Mouse (Mus musculus) limb, embryonic 13.5 days (tissue): ENCODE data around the gene Gabarap. TPM values are rescaled to one million over a fixed set of nuclear protein-coding genes. Genes with fewer than 3 reads are reported as not detected.

Experiments used
- ATAC-seq: fragments of 200-750 bp; cut with Nextera tagmentation; 2 replicates; pipeline ENCODE4 v1.8.0; 2017; ENCODE audit warnings: low read depth, moderate number of reproducible peaks, moderate TSS enrichment; ENCODE audit not compliant: low FRiP score
- H3K27ac ChIP-seq: fragments of 300-500 bp; sonication (generic); 2 replicates; pipeline ENCODE4 v1.5.1; 2015; ENCODE audit warnings: inconsistent platforms, mild to moderate bottlenecking, moderate library complexity
- H3K27me3 ChIP-seq: fragments of 300-500 bp; sonication (generic); 2 replicates; pipeline ENCODE4 v1.6.1; 2015; ENCODE audit warnings: mild to moderate bottlenecking, inconsistent platforms
- H3K36me3 ChIP-seq: fragments of 300-500 bp; sonication (generic); 2 replicates; pipeline ENCODE4 v1.6.1; 2015; ENCODE audit warnings: inconsistent platforms, mild to moderate bottlenecking, moderate library complexity
- H3K4me1 ChIP-seq: fragments of 300-500 bp; sonication (generic); 2 replicates; pipeline ENCODE4 v1.6.1; 2015; ENCODE audit warnings: inconsistent platforms
- H3K4me2 ChIP-seq: fragments of 300-500 bp; sonication (generic); replicated peaks from 2 replicates; pipeline ENCODE4 v1.6.1; 2015; ENCODE audit warnings: inconsistent platforms, mild to moderate bottlenecking, moderate library complexity
- H3K4me3 ChIP-seq: fragments of 300-500 bp; sonication (generic); 2 replicates; pipeline ENCODE4 v1.5.1; 2015; ENCODE audit warnings: moderate library complexity, mild to moderate bottlenecking, inconsistent platforms
- H3K9ac ChIP-seq: fragments of 300-500 bp; sonication (generic); 2 replicates; pipeline ENCODE4 v1.6.1; 2015; ENCODE audit warnings: mild to moderate bottlenecking, inconsistent platforms
- H3K9me3 ChIP-seq: fragments of 300-500 bp; sonication (generic); 2 replicates; pipeline ENCODE4 v1.6.1; 2016; ENCODE audit warnings: inconsistent platforms
- WGBS: fragments of 180-500 bp; shearing (Covaris S2); methylation state at CpG from one replicate; pipeline ENCODE4 v1.1.7; 2015; 5-methylcytosine and 5-hydroxymethylcytosine counted together
- polyA plus RNA-seq: library from polyadenylated mRNA; unstranded; fragments of >200 nt; fragmentation: Nextera tagmentation; extraction: Ambion mirVana; gene quantifications from 2 replicates; pipeline ENCODE4 v1.2.1, GENCODE M21; 2015

Gabarap gene
- polyA plus RNA-seq, 1 experiment from 2014 or later: 506 TPM

DNA sequence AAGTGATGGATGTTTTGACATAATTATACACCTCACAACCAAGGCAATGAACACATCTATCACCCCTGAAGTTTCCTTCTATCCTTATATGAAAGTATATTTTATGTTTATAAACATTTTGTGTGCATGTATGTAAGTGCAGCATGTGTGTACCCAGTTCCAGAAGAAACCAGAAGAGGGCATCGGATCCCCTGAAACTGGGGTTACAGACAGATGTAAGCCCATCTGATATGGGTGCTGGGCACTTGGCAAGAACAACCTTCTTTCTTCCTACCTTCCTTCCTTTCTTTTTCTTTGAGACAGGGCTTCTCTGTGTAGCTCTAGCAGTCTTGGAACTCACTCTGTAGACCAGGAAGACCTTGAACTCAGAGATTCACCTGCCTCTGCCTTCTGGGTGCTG is 34.7 kb upstream of the Gabarap start:
- Histone ChIP-seq H3K9me3 (no peaks in the 10 kb centered on the region), H3K4me1 (no peaks in the 10 kb centered on the region), H3K9ac (no peak overlapping the region), H3K4me3 (no peak overlapping the region), H3K27ac (no peak overlapping the region), H3K36me3 (no peaks in the 10 kb centered on the region), H3K27me3 (peaks cover 27% of the 10 kb centered on the region), H3K4me2 (no peak overlapping the region)
- WGBS: 79% methylated on average over 1 of the region's 1 CpGs
- ATAC-seq: no peak

DNA sequence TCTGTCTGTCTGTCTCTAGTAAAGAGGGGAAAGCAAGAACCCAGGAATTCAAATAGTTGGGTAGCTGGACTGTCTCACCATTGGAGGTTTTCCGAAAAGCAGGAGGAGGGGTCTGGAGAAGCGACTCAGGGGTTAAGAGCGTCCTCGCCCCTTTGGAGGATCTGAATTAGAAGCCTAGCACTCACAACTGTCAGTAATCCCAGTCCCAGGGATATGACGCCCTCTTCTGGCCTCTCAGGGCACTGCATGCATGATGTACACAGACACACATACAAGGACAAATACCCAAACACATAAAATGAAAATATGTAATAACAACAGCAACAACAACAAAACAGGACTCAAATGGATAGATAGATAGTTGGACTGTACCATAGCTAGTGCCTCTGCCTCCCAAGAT is 30.3 kb upstream of the Gabarap start:
- Histone ChIP-seq H3K9ac (no peak overlapping the region), H3K4me1 (peaks cover 6% of the 10 kb centered on the region; the same call in 1 of the 2 replicates), H3K9me3 (no peaks in the 10 kb centered on the region), H3K4me2 (no peak overlapping the region), H3K36me3 (no peaks in the 10 kb centered on the region), H3K4me3 (no peak overlapping the region), H3K27ac (no peak overlapping the region), H3K27me3 (peaks cover 62% of the 10 kb centered on the region)
- no peak for ATAC-seq
- 30% methylated on average over 5 of the region's 5 CpGs for WGBS

DNA sequence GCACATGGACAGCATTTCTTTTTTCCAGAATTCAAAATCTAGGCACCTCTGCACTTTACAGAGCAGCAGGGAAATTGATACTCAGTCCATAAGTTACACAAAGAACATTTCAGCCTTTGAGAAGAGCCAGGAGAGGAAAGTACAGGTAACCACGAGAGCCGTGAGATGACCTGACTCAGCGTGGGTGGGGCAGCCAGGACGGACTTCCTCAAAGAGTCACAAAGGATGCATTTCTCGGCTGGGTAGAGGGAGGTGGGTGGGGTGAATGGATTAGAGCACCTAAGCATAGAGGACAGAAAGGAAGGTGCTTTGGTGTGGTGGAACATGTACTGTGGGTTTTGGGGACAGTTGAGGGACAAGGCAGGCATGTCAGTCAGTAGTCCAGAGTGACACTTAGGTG is 29.1 kb upstream of the Gabarap start:
- WGBS: 48% methylated on average over 5 of the region's 5 CpGs
- Histone ChIP-seq H3K36me3 (no peaks in the 10 kb centered on the region), H3K27me3 (peaks cover 75% of the 10 kb centered on the region), H3K27ac (no peak overlapping the region), H3K4me3 (0 out of 2 replicates have a peak overlapping the region, but pooled peaks have one; percentile 1), H3K4me2 (no peak overlapping the region), H3K9me3 (no peaks in the 10 kb centered on the region), H3K4me1 (peaks cover 18% of the 10 kb centered on the region), H3K9ac (no peak overlapping the region)
- ATAC-seq: no peak

DNA sequence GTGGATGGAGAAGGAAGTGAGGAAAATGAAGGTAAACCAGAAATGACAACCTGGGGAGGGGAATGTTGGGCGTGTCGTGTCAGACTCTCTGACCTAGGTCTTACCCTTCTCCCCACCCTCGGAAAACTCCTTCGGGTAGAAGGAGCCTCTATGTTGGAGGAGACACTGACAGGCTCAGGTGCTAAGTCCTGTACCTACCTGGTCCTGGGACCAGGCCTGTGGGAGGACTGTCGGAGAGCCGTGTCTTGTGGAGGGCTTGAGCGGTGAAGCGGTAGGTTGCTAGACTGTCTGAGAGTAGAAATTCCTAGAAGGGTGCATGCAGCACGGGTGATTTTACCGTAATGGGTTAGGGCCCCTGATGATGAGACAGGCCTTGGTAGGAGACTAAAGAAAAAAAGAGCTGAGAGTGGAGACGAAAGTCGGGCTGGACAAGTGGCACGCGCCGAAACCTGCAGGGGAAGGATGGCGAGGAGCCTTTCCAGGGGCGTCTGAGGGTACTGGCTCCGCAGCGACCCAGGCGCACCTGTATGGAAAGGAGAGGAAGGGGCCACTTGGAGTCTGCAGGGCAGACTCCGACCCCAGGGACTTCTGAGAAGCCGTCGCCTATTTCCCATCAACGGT is 26.2 kb upstream of the Gabarap start, which contains the start of gene Cldn7:
Gene Cldn7 (plus strand): TSS at position 130 of the 621 bp plus-strand sequence.
- Histone ChIP-seq H3K27me3 (peaks cover 88% of the 10 kb centered on the region), H3K36me3 (peaks cover 23% of the 10 kb centered on the region), H3K9ac (no peak within 1 kb of the TSS), H3K27ac (no peak within 1 kb of the TSS), H3K4me2 (peak within 1 kb of the TSS; percentile 71), H3K4me3 (peak within 1 kb of the TSS; percentile 46), H3K9me3 (no peaks in the 10 kb centered on the region), H3K4me1 (peaks cover 20% of the 10 kb centered on the region)
- 13% methylated on average over 24 of the region's 24 CpGs for WGBS
- ATAC-seq: no peak

DNA sequence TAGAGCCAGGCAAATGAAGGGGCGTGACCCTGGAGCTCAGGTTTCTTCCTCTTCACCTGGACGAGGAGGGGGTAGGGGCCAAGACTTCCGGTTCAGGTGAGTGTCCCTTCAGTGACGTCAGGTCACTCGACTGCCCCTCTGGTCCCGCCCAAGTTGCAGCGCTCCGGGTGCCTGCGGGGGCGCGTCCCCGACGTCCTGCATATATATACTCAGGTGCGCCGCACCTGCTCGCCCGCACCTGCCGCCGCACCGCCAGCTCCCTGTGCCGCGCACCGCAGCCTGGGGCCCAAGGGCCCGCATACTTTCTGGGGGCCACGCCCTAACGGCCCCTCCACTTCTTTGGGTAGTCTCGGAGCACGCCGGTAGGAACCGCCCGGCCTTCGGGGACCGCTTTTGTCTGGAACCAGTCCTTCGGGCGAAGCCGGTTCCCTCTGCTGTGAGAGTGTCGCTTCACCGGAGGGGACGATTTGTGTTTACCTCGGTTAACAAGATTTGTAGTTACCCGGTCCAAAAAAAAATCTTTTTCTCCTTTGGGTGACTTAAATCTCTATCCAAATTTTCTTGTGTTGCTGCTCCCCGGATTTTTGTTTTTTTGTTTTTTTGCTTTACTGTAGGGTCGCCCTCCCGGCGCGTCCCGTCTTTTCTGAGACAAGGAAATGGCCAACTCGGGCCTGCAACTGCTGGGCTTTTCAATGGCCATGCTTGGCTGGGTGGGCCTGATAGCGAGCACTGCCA is 25.5 kb upstream of the Gabarap start:
- Histone ChIP-seq H3K27ac (no peak overlapping the region), H3K4me3 (peak overlapping the region; percentile 46), H3K36me3 (peaks cover 30% of the 10 kb centered on the region), H3K4me1 (peaks cover 20% of the 10 kb centered on the region), H3K4me2 (peak overlapping the region; percentile 71), H3K9ac (no peak overlapping the region), H3K27me3 (peaks cover 84% of the 10 kb centered on the region), H3K9me3 (no peaks in the 10 kb centered on the region)
- WGBS: 2% methylated on average over 49 of the region's 49 CpGs
- ATAC-seq: no peak

DNA sequence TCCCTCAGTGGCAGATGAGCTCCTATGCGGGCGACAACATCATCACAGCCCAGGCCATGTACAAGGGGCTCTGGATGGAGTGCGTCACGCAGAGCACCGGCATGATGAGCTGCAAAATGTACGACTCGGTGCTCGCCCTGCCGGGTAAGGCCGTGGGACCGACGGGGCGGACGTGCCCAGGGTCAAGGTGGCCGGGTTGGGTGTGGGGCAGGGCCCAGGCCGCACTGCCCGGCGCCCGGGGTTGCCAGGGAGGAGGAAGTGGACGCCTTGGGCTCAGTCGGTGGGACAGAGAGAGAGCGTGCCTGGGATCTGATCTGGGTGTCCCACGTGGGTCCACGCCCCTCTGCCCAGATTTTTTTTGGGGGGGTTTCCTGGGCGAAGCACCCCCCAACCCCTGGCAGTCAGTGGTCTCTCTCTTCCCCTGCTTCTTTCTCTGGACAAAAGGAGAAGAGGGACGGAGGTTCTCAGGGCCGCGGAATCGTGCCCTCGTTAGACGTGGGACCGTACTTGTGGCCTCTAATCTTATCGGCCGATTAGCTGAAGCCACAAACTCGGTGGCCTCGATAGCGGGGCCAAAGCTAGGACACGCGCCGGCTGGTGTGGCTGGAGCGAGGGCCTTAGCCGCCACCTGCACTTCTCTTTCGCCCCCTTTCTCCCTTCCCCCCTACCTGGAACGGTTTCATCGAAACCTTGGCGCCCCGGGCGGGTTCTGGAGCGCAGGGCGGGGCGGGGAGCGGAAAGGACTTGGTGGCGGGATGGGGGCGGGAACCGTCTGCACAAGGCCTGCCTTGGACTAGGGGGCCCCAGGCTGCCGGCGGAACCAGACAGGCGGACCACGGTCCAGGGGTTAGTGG is 24.7 kb upstream of the Gabarap start:
- peak; percentile 51; the same call in 1 of the 2 replicates for ATAC-seq

DNA sequence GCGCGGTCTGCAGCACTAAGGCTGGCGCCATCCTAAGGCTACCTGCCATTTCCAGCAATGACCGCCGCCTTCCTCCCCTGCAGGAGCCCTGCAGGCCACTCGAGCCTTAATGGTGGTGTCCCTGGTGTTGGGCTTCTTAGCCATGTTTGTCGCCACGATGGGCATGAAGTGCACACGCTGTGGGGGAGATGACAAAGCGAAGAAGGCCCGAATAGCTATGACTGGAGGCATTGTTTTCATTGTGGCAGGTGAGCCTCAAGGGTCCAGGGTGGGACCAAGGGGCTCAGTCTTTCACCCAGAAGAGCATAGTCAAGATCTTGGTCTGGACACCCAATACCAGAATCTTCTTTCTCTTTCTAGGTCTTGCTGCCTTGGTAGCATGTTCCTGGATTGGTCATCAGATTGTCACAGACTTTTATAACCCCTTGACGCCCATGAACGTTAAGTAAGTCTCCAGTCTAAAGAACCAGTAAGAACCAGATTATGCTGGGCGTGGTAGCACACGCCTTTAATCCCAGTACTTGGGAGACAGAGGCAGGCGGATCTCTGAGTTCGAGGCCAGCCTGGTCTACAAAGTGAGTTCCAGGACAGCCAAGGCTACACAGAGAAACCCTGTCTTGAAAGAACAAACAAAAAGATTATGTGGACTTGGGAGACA is 24.0 kb upstream of the Gabarap start:
- WGBS: 37% methylated on average over 17 of the region's 17 CpGs
- peaks cover 20% of the 10 kb centered on the region for H3K4me1 ChIP-seq
- peak overlapping the region; percentile 65 for H3K9ac ChIP-seq
- peaks cover 42% of the 10 kb centered on the region for H3K36me3 ChIP-seq
- ATAC-seq: no peak
- peak overlapping the region; percentile 46 for H3K4me3 ChIP-seq
- peaks cover 68% of the 10 kb centered on the region for H3K27me3 ChIP-seq
- H3K9me3 ChIP-seq: no peaks in the 10 kb centered on the region
- H3K4me2 ChIP-seq: peak overlapping the region; percentile 71
- no peak overlapping the region for H3K27ac ChIP-seq

More for the DNA sequence above, 24.7 kb upstream of the Gabarap start:
- peaks cover 34% of the 10 kb centered on the region for H3K36me3 ChIP-seq
- H3K4me3 ChIP-seq: peak overlapping the region; percentile 46
- no peak overlapping the region for H3K27ac ChIP-seq
- H3K4me2 ChIP-seq: peak overlapping the region; percentile 71
- peaks cover 20% of the 10 kb centered on the region for H3K4me1 ChIP-seq
- H3K27me3 ChIP-seq: peaks cover 76% of the 10 kb centered on the region
- 2% methylated on average over 58 of the region's 59 CpGs for WGBS
- H3K9ac ChIP-seq: peak overlapping the region; percentile 65
- no peaks in the 10 kb centered on the region for H3K9me3 ChIP-seq

DNA sequence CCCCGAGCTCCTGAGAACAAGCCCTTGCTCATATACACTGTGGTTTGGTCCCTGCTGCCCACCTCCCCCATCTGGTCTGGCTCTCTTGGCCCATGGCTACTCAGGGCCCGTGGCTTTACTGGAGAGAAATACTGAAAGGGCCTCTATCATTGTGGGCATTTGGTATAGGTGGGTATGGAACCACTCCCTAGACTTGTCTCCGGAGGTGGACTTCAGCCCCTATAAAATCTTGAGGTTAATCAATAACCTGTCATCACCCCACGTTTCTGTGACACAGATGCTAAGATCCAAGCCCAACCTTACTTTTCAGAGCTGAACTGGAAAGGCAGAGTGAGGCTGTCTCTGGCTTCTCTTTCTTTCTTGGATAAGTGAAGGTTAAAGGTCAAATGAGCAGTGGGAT is 22.1 kb upstream of the Gabarap start:
- peaks cover 50% of the 10 kb centered on the region for H3K27me3 ChIP-seq
- H3K9me3 ChIP-seq: no peaks in the 10 kb centered on the region
- H3K4me1 ChIP-seq: peaks cover 20% of the 10 kb centered on the region
- peaks cover 60% of the 10 kb centered on the region for H3K36me3 ChIP-seq
- no peak overlapping the region for H3K27ac ChIP-seq
- ATAC-seq: no peak
- H3K4me3 ChIP-seq: no peak overlapping the region
- H3K4me2 ChIP-seq: no peak overlapping the region
- H3K9ac ChIP-seq: no peak overlapping the region
- 85% methylated on average over 4 of the region's 4 CpGs for WGBS

DNA sequence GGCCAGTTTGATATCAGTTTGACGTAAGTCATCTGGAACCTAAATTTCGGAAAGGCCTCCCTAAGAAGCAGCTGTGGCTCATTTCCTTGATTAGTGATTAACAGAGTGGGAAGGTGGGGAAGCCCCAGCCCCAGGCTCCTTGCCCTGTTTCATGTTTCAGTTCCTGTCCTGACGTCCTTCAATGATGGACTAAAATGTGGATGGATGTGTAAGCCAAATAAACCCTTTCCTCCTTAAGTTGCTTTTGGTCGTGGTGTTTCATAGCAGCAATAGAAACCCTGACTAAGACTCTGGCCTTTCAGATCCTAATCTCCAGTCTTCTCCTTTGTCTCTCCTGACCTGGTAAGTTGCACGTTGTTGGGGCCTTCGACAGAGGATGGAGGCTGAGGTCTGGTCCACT is 20.7 kb upstream of the Gabarap start:
- H3K36me3 ChIP-seq: peaks cover 74% of the 10 kb centered on the region
- peaks cover 17% of the 10 kb centered on the region for H3K4me1 ChIP-seq
- H3K9me3 ChIP-seq: no peaks in the 10 kb centered on the region
- H3K9ac ChIP-seq: no peak overlapping the region
- peaks cover 36% of the 10 kb centered on the region for H3K27me3 ChIP-seq
- ATAC-seq: no peak
- no peak overlapping the region for H3K4me3 ChIP-seq
- H3K4me2 ChIP-seq: no peak overlapping the region
- 78% methylated on average over 6 of the region's 6 CpGs for WGBS
- no peak overlapping the region for H3K27ac ChIP-seq

DNA sequence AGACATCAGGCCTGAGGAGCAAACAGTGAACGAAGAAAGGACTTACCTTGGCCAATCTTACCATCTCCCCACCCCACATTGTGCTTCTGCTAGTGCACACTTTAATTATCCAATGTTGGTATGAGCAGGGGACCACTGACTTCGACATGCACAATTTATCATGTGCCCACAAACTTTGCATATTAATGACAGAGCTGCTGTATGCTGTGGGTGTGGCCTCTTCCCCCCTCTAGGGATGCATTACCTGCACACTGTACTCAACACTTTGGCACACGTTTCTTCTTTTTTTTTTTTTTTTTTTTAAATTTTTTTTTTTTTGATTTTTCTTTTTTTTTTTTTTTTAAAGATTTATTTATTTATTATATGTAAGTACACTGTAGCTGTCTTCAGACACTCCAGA is 20.2 kb upstream of the Gabarap start:
- Histone ChIP-seq H3K9me3 (no peaks in the 10 kb centered on the region), H3K4me3 (no peak overlapping the region), H3K27me3 (peaks cover 30% of the 10 kb centered on the region), H3K4me1 (peaks cover 13% of the 10 kb centered on the region), H3K36me3 (peaks cover 80% of the 10 kb centered on the region), H3K4me2 (no peak overlapping the region), H3K27ac (no peak overlapping the region), H3K9ac (no peak overlapping the region)
- WGBS: 80% methylated on average over 3 of the region's 3 CpGs
- ATAC-seq: no peak

DNA sequence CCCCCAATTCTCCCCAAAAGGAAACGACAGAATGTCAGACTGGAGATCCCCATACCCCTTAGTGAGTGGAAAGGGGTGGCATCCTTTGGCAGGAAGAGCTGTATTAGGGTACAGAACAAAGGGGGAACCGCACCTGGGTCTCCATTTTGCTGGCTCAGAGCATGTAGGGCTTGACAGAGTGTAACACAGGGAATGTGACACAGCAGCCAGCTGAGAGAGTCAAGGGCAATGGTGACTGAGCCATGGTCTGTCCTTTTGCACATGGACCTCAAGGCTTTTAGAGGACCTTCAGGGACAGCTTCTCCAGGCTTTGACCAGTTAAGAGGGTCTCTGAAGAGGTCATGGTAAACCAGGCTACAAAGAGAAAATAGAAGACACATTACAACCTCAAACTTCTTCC is 16.0 kb upstream of the Gabarap start:
- Histone ChIP-seq H3K9ac (no peak overlapping the region), H3K4me1 (peaks cover 12% of the 10 kb centered on the region), H3K4me2 (no peak overlapping the region), H3K27me3 (no peaks in the 10 kb centered on the region), H3K4me3 (no peak overlapping the region), H3K36me3 (peaks cover 81% of the 10 kb centered on the region), H3K9me3 (no peaks in the 10 kb centered on the region), H3K27ac (no peak overlapping the region)
- ATAC-seq: no peak
- 93% methylated on average over 2 of the region's 2 CpGs for WGBS
